ENCODE assay signal across 1 mouse cellular context in genomic region chr2:155696091-155696558, GRCm38 (mm10).
TF ChIP-seq lines count a peak whose summit lies in the region.

No protein-coding gene starts in this region.

TF ChIP-seq in MEL, 35 proteins besides CTCF, POLR2A, EP300 and RAD21 (continued from another document):
- TF ChIP-seq USF2 (IDR thresholded peaks at IDR 0.05; ENCODE audit: borderline replicate concordance in 1 of 2, insufficient read depth in 1 of 2, low read depth in 1 of 2, low read length in 2 of 2) (peak in 1 of 2 experiments; percentile 63; a peak in 1 of 4 replicates), ZNF384 (IDR thresholded peaks at IDR 0.05; ENCODE audit: low read depth, low read length) (peak; percentile 2; the same call in 1 of the 2 replicates), MAZ (IDR thresholded peaks at IDR 0.05; ENCODE audit: low read depth, low read length) (no peak), MYC (IDR thresholded peaks at IDR 0.05; ENCODE audit: low read depth, low read length) (0 out of 2 replicates have a peak, but pooled peaks have one; percentile 41), HCFC1 (IDR thresholded peaks at IDR 0.05; ENCODE audit: low read depth, low read length) (peak; percentile 52; the same call in 1 of the 2 replicates), JUND (IDR thresholded peaks at IDR 0.05; ENCODE audit: low read depth, low read length) (no peak), BHLHE40 (IDR thresholded peaks at IDR 0.05; ENCODE audit: borderline replicate concordance, low read depth, low read length) (peak; percentile 98), TBP (IDR thresholded peaks at IDR 0.05; ENCODE audit: low read depth, low read length) (peak; percentile 54; the same call in 1 of the 2 replicates)
